Mouse (Mus musculus) lung, postnatal 0 days (tissue): Measurements from ENCODE around the gene Srebf1. TPM values are rescaled to one million over a fixed set of nuclear protein-coding genes. Genes with fewer than 3 reads are reported as not detected.

Source experiments
- ATAC-seq: fragments of 200-750 bp; cut with Nextera tagmentation; 2 replicates; pipeline ENCODE4 v1.8.0; 2017; ENCODE audit warnings: moderate library complexity
- DNase-seq: peaks from one replicate; pipeline ENCODE4 v3.0.0-alpha.2; 2016; ENCODE audit warnings: low spot score
- H3K27ac ChIP-seq: fragments of 300-500 bp; sonication (generic); 2 replicates; pipeline ENCODE4 v1.5.1; 2014; ENCODE audit warnings: antibody characterized with exemption, mild to moderate bottlenecking, low read length, mixed read lengths
- H3K27me3 ChIP-seq: fragments of 300-500 bp; sonication (generic); replicated peaks from 2 replicates; pipeline ENCODE4 v1.6.1; 2014; ENCODE audit warnings: low read length, mixed read lengths; ENCODE audit not compliant: insufficient read depth
- H3K36me3 ChIP-seq: fragments of 300-500 bp; sonication (generic); 2 replicates; pipeline ENCODE4 v1.6.1; 2014; ENCODE audit warnings: low read length, mixed read lengths; ENCODE audit not compliant: insufficient read depth
- H3K4me1 ChIP-seq: fragments of 300-500 bp; sonication (generic); 2 replicates; pipeline ENCODE4 v1.6.1; 2014; ENCODE audit warnings: antibody characterized with exemption, low read depth, low read length, mixed read lengths; ENCODE audit not compliant: insufficient read depth
- H3K4me2 ChIP-seq: fragments of 300-500 bp; sonication (generic); replicated peaks from 2 replicates; pipeline ENCODE4 v1.6.1; 2014; ENCODE audit warnings: low read depth, mild to moderate bottlenecking, low read length, moderate library complexity, mixed read lengths
- H3K4me3 ChIP-seq: fragments of 300-500 bp; sonication (generic); 2 replicates; pipeline ENCODE4 v1.5.1; 2014; ENCODE audit warnings: low read depth, low read length
- H3K9ac ChIP-seq: fragments of 300-500 bp; sonication (generic); replicated peaks from 2 replicates; pipeline ENCODE4 v1.6.1; 2014; ENCODE audit warnings: low read depth, mild to moderate bottlenecking
- H3K9me3 ChIP-seq: fragments of 300-500 bp; sonication (generic); 2 replicates; pipeline ENCODE4 v1.6.1; 2016; ENCODE audit warnings: low read length, mixed read lengths
- CTCF ChIP-seq: IDR thresholded peaks from 2 replicates; pipeline ENCODE4 v1.5.1; 2016; ENCODE audit warnings: antibody characterized with exemption, mild to moderate bottlenecking
- EP300 ChIP-seq: IDR thresholded peaks from 2 replicates; pipeline ENCODE4 v1.6.1; 2016; ENCODE audit warnings: antibody characterized with exemption, mild to moderate bottlenecking, control low read depth
- WGBS: fragments of 180-500 bp; shearing (Covaris S2); extraction: QIAGEN DNeasy Blood & Tissue Kit; methylation state at CpG from one replicate; pipeline ENCODE4 v1.1.7; 2014; 5-methylcytosine and 5-hydroxymethylcytosine counted together
- polyA plus RNA-seq: library from polyadenylated mRNA; unstranded; fragments of >200 nt; fragmentation: Nextera tagmentation; extraction: Ambion mirVana; gene quantifications from 2 replicates; pipeline ENCODE4 v1.2.1, GENCODE M21; 2015

Gene Srebf1
- polyA plus RNA-seq, 1 experiment from 2014 or later = 70.1 TPM

GRCm38 (mm10) chr11:60244503-60245143 is 22.2 kb upstream of the Srebf1 start:
- Histone ChIP-seq H3K4me3 (no peak overlapping the region), H3K27ac (no peak overlapping the region), H3K4me2 (no peak overlapping the region), H3K9ac (no peak overlapping the region), H3K27me3 (no peaks in the 10 kb centered on the region), H3K9me3 (no peaks in the 10 kb centered on the region), H3K4me1 (no peaks in the 10 kb centered on the region), H3K36me3 (no peaks in the 10 kb centered on the region)
- 61% methylated on average over 11 of the region's 11 CpGs for WGBS
- DNase-seq (no peak), ATAC-seq (no peak)
- TF ChIP-seq EP300 (no peak), CTCF (no peak)

- H3K4me2 ChIP-seq = no peak overlapping the region
- WGBS = 78% methylated on average over 4 of the region's 4 CpGs
- no peak overlapping the region for H3K27ac ChIP-seq
- H3K9ac ChIP-seq = no peak overlapping the region
- no peaks in the 10 kb centered on the region for H3K9me3 ChIP-seq
- H3K27me3 ChIP-seq = no peaks in the 10 kb centered on the region
- TF ChIP-seq EP300 (no peak), CTCF (no peak)
- ATAC-seq = no peak
- no peak overlapping the region for H3K4me3 ChIP-seq
- DNase-seq = no peak
- 0 out of 2 replicates have a peak, but pooled peaks cover 4% of the 10 kb centered on the region for H3K36me3 ChIP-seq
- H3K4me1 ChIP-seq = no peaks in the 10 kb centered on the region
Observed at GRCm38 (mm10) chr11:60240509-60240908, 18.1 kb upstream of the Srebf1 start.

- Histone ChIP-seq H3K27me3 (no peaks in the 10 kb centered on the region), H3K4me1 (peaks cover 5% of the 10 kb centered on the region; the same call in 1 of the 2 replicates), H3K4me3 (no peak overlapping the region), H3K36me3 (0 out of 2 replicates have a peak, but pooled peaks cover 4% of the 10 kb centered on the region), H3K9me3 (no peaks in the 10 kb centered on the region), H3K27ac (no peak overlapping the region), H3K4me2 (no peak overlapping the region), H3K9ac (no peak overlapping the region)
- TF ChIP-seq CTCF = no peak
- WGBS = 84% methylated on average over 5 of the region's 5 CpGs
- ATAC-seq (no peak), DNase-seq (no peak)
Observed at GRCm38 (mm10) chr11:60235351-60235750, 13.0 kb upstream of the Srebf1 start.

- Histone ChIP-seq H3K27me3 (no peaks in the 10 kb centered on the region), H3K9me3 (no peaks in the 10 kb centered on the region), H3K9ac (no peak overlapping the region), H3K4me3 (no peak overlapping the region), H3K27ac (0 out of 2 replicates have a peak overlapping the region, but pooled peaks have one; percentile 26), H3K4me2 (no peak overlapping the region), H3K36me3 (0 out of 2 replicates have a peak, but pooled peaks cover 4% of the 10 kb centered on the region), H3K4me1 (peaks cover 5% of the 10 kb centered on the region; the same call in 1 of the 2 replicates)
- TF ChIP-seq EP300 (no peak), CTCF (no peak)
- WGBS = 60% methylated on average over 8 of the region's 8 CpGs
- DNase-seq (no peak), ATAC-seq (no peak)
Observed at GRCm38 (mm10) chr11:60233235-60233634, 10.9 kb upstream of the Srebf1 start.

- no peak for TF ChIP-seq EP300
- no peak for TF ChIP-seq CTCF
- Histone ChIP-seq H3K27me3 (no peaks in the 10 kb centered on the region), H3K4me3 (no peak overlapping the region), H3K9ac (0 out of 2 replicates have a peak overlapping the region, but pooled peaks have one; percentile 12), H3K4me2 (no peak overlapping the region), H3K9me3 (no peaks in the 10 kb centered on the region), H3K27ac (no peak overlapping the region), H3K36me3 (0 out of 2 replicates have a peak, but pooled peaks cover 4% of the 10 kb centered on the region), H3K4me1 (peaks cover 5% of the 10 kb centered on the region; the same call in 1 of the 2 replicates)
- 53% methylated on average over 14 of the region's 14 CpGs for WGBS
- DNase-seq = peak; percentile 60
- ATAC-seq = no peak
Observed at GRCm38 (mm10) chr11:60232441-60233058, 10.2 kb upstream of the Srebf1 start.

GRCm38 (mm10) chr11:60231951-60232350 is 9.6 kb upstream of the Srebf1 start:
- no peak overlapping the region for H3K4me2 ChIP-seq
- H3K4me3 ChIP-seq = no peak overlapping the region
- TF ChIP-seq EP300 (no peak), CTCF (no peak)
- no peak overlapping the region; the same call in 1 of the 2 replicates for H3K9ac ChIP-seq
- no peaks in the 10 kb centered on the region for H3K36me3 ChIP-seq
- WGBS = 43% methylated on average over 4 of the region's 4 CpGs
- H3K27ac ChIP-seq = no peak overlapping the region
- H3K9me3 ChIP-seq = no peaks in the 10 kb centered on the region
- no peaks in the 10 kb centered on the region for H3K27me3 ChIP-seq
- peaks cover 5% of the 10 kb centered on the region; the same call in 1 of the 2 replicates for H3K4me1 ChIP-seq
- ATAC-seq = no peak
- no peak for DNase-seq
